Mouse (Mus musculus) CH12.LX (cell line): Measurements from ENCODE around the gene Coro7. TPM values are rescaled to one million over a fixed set of nuclear protein-coding genes. Genes with fewer than 3 reads are reported as not detected.

Source experiments
- DNase-seq: peaks from one replicate; pipeline ENCODE4 v3.0.0-alpha.2; 2013; ENCODE audit errors: extremely low read depth
- H3K27ac ChIP-seq: 2 replicates; pipeline ENCODE4 v1.5.1; 2012; ENCODE audit warnings: low read depth, mild to moderate bottlenecking, control low read depth, moderate library complexity; ENCODE audit not compliant: insufficient read depth
- H3K27me3 ChIP-seq: replicated peaks from 2 replicates; pipeline ENCODE3; 2012; ENCODE audit warnings: inconsistent platforms
- H3K36me3 ChIP-seq, 2 experiments: replicated peaks in 1 of 2; 2 replicates each; pipeline versions ENCODE3 to v1.6.1; 2012; ENCODE audit warnings: inconsistent platforms in 1 of 2, low read length in 1 of 2, mild to moderate bottlenecking in 1 of 2, mixed read lengths in 1 of 2, moderate library complexity in 1 of 2; ENCODE audit not compliant: control insufficient read depth in 1 of 2, insufficient read depth in 1 of 2
- H3K4me1 ChIP-seq, 2 experiments: 2 replicates each; pipeline ENCODE4 v1.6.1; 2012; ENCODE audit warnings: inconsistent platforms in 1 of 2, moderate library complexity in 1 of 2; ENCODE audit not compliant: insufficient read depth in 2 of 2, control insufficient read depth in 1 of 2
- H3K4me2 ChIP-seq: 2 replicates; pipeline ENCODE4 v1.6.1; 2012; ENCODE audit warnings: low read depth, mild to moderate bottlenecking, control low read depth; ENCODE audit not compliant: poor library complexity, insufficient read depth, severe bottlenecking
- H3K4me3 ChIP-seq, 3 experiments: fragments of 150-350 bp in 1 of 3; sonication (generic) in 1 of 3; replicated peaks in 1 of 3; 2 replicates each; pipeline versions ENCODE3 to v1.5.1; 2011 to 2012; ENCODE audit warnings: low read depth in 2 of 3, low read length in 2 of 3, mild to moderate bottlenecking in 2 of 3, moderate library complexity in 2 of 3, control low read depth in 1 of 3, improper control_type of control experiment in 1 of 3, inconsistent platforms in 1 of 3, mixed read lengths in 1 of 3; ENCODE audit not compliant: poor library complexity in 1 of 3
- H3K79me2 ChIP-seq: replicated peaks from 2 replicates; pipeline ENCODE4 v1.6.1; 2012; ENCODE audit warnings: mild to moderate bottlenecking, moderate library complexity; ENCODE audit not compliant: control insufficient read depth, poor library complexity, insufficient read depth, severe bottlenecking; ENCODE audit errors: extremely low read depth
- H3K9ac ChIP-seq: 2 replicates; pipeline ENCODE4 v1.6.1; 2012; ENCODE audit warnings: low read depth, mild to moderate bottlenecking, control low read depth, moderate library complexity; ENCODE audit not compliant: insufficient read depth
- H3K9me3 ChIP-seq: replicated peaks from 2 replicates; pipeline ENCODE3; 2012; ENCODE audit warnings: low read length, inconsistent platforms, mixed read lengths
- BHLHE40 ChIP-seq: IDR thresholded peaks from 2 replicates; pipeline ENCODE4 v1.6.1; 2011; ENCODE audit warnings: mild to moderate bottlenecking, low read depth, low read length, improper control_type of control experiment
- CHD1 ChIP-seq: IDR thresholded peaks from 2 replicates; pipeline ENCODE4 v1.6.1; 2012; ENCODE audit warnings: low read depth, low read length, improper control_type of control experiment, inconsistent platforms
- CHD2 ChIP-seq: IDR thresholded peaks from 2 replicates; pipeline ENCODE4 v1.6.1; 2011; ENCODE audit warnings: low read length, improper control_type of control experiment
- CTCF ChIP-seq, 2 experiments: IDR thresholded peaks in 1 of 2; conservative IDR thresholded peaks in 1 of 2; 2 replicates each; pipeline ENCODE4 v1.5.1; 2011 to 2012; ENCODE audit warnings: low read depth in 2 of 2, low read length in 2 of 2, improper control_type of control experiment in 1 of 2, inconsistent platforms in 1 of 2, mild to moderate bottlenecking in 1 of 2, moderate library complexity in 1 of 2
- E2F4 ChIP-seq: IDR thresholded peaks from 2 replicates; pipeline ENCODE4 v1.6.1; 2011; ENCODE audit warnings: low read depth, low read length, improper control_type of control experiment; ENCODE audit not compliant: insufficient replicate concordance
- ELF1 ChIP-seq: IDR thresholded peaks from 2 replicates; pipeline ENCODE4 v1.6.1; 2014; ENCODE audit warnings: low read depth, mild to moderate bottlenecking, inconsistent platforms, low read length, improper control_type of control experiment
- EP300 ChIP-seq: IDR thresholded peaks from 2 replicates; pipeline ENCODE4 v1.6.1; 2011; ENCODE audit warnings: low read length, improper control_type of control experiment
- ETS1 ChIP-seq: conservative IDR thresholded peaks from 2 replicates; pipeline ENCODE4 v1.6.1; 2012; ENCODE audit warnings: low read depth, mild to moderate bottlenecking, inconsistent platforms, low read length, improper control_type of control experiment, moderate library complexity
- GABPA ChIP-seq: IDR thresholded peaks from 2 replicates; pipeline ENCODE4 v1.6.1; 2012; ENCODE audit warnings: low read depth, low read length, improper control_type of control experiment, inconsistent platforms; ENCODE audit not compliant: insufficient replicate concordance
- IRF4 ChIP-seq: IDR thresholded peaks from 2 replicates; pipeline ENCODE4 v1.6.1; 2014; ENCODE audit warnings: low read depth, mild to moderate bottlenecking, inconsistent platforms, low read length, improper control_type of control experiment
- JUN ChIP-seq: IDR thresholded peaks from 2 replicates; pipeline ENCODE4 v1.6.1; 2011; ENCODE audit warnings: low read depth, mild to moderate bottlenecking, low read length, improper control_type of control experiment, moderate library complexity; ENCODE audit not compliant: insufficient read depth
- JUND ChIP-seq: conservative IDR thresholded peaks from 2 replicates; pipeline ENCODE4 v1.6.1; 2011; ENCODE audit warnings: low read depth, low read length, improper control_type of control experiment
- KAT2A ChIP-seq: IDR thresholded peaks from 2 replicates; pipeline ENCODE4 v1.6.1; 2012; ENCODE audit warnings: low read length, improper control_type of control experiment, inconsistent platforms; ENCODE audit not compliant: insufficient replicate concordance
- MAFK ChIP-seq: IDR thresholded peaks from 2 replicates; pipeline ENCODE4 v1.6.1; 2011; ENCODE audit warnings: low read length, improper control_type of control experiment; ENCODE audit not compliant: insufficient replicate concordance
- MAX ChIP-seq: IDR thresholded peaks from 2 replicates; pipeline ENCODE4 v1.6.1; 2011; ENCODE audit warnings: low read length, improper control_type of control experiment
- MAZ ChIP-seq: IDR thresholded peaks from 2 replicates; pipeline ENCODE4 v1.6.1; 2012; ENCODE audit warnings: low read depth, mild to moderate bottlenecking, inconsistent platforms, low read length, improper control_type of control experiment, moderate library complexity
- MEF2A ChIP-seq: IDR thresholded peaks from 2 replicates; pipeline ENCODE4 v1.6.1; 2014; ENCODE audit warnings: low read depth, mild to moderate bottlenecking, inconsistent platforms, low read length, improper control_type of control experiment, borderline replicate concordance
- MXI1 ChIP-seq: IDR thresholded peaks from 2 replicates; pipeline ENCODE4 v1.6.1; 2011; ENCODE audit warnings: mild to moderate bottlenecking, low read depth, low read length, improper control_type of control experiment
- MYC ChIP-seq: IDR thresholded peaks from 2 replicates; pipeline ENCODE4 v1.6.1; 2011; ENCODE audit warnings: low read depth, mild to moderate bottlenecking, improper control_type of control experiment, low read length
- NRF1 ChIP-seq: IDR thresholded peaks from 2 replicates; pipeline ENCODE4 v1.6.1; 2014; ENCODE audit warnings: low read depth, mild to moderate bottlenecking, inconsistent platforms, low read length, improper control_type of control experiment, moderate library complexity
- PAX5 ChIP-seq: IDR thresholded peaks from 2 replicates; pipeline ENCODE4 v1.6.1; 2012; ENCODE audit warnings: low read length, inconsistent platforms, mixed read lengths
- POLR2AphosphoS2 ChIP-seq: IDR thresholded peaks from 2 replicates; pipeline ENCODE4 v1.6.1; 2011; ENCODE audit warnings: low read depth, low read length, improper control_type of control experiment
- RCOR1 ChIP-seq: conservative IDR thresholded peaks from 2 replicates; pipeline ENCODE4 v1.6.1; 2012; ENCODE audit warnings: low read depth, mild to moderate bottlenecking, inconsistent platforms, low read length, improper control_type of control experiment
- SIN3A ChIP-seq: IDR thresholded peaks from 2 replicates; pipeline ENCODE4 v1.6.1; 2012; ENCODE audit warnings: low read length, improper control_type of control experiment, inconsistent platforms
- UBTF ChIP-seq: IDR thresholded peaks from 2 replicates; pipeline ENCODE4 v1.6.1; 2012; ENCODE audit warnings: low read depth, mild to moderate bottlenecking, inconsistent platforms, low read length, improper control_type of control experiment, moderate library complexity
- USF1 ChIP-seq: IDR thresholded peaks from 2 replicates; pipeline ENCODE4 v1.6.1; 2014; ENCODE audit warnings: low read depth, mild to moderate bottlenecking, inconsistent platforms, low read length, improper control_type of control experiment
- USF2 ChIP-seq: conservative IDR thresholded peaks from 2 replicates; pipeline ENCODE4 v1.6.1; 2011; ENCODE audit warnings: low read depth, low read length, improper control_type of control experiment
- ZKSCAN1 ChIP-seq: IDR thresholded peaks from 2 replicates; pipeline ENCODE4 v1.6.1; 2012; ENCODE audit warnings: low read depth, inconsistent platforms, low read length, improper control_type of control experiment, borderline replicate concordance
- ZMIZ1 ChIP-seq: IDR thresholded peaks from 2 replicates; pipeline ENCODE4 v1.6.1; 2012; ENCODE audit warnings: low read depth, mild to moderate bottlenecking, inconsistent platforms, low read length, improper control_type of control experiment
- ZNF384 ChIP-seq: IDR thresholded peaks from 2 replicates; pipeline ENCODE4 v1.6.1; 2012; ENCODE audit warnings: low read depth, low read length, improper control_type of control experiment, inconsistent platforms
- dilution Hi-C: fragments of 300-500 bp; cut with MboI; formaldehyde crosslinking; loops from 2 replicates; pipeline ENCODE4 v1.14.3; 2020; ENCODE audit warnings: low sequenced_read_pairs; ENCODE audit not compliant: extremely low pct_unique_long_range_greater_than_20kb, extremely low pct_ligation_motif_present
- in situ Hi-C: fragments of 300-500 bp; cut with MboI; formaldehyde crosslinking; loops from 3 replicates; pipeline ENCODE4 v1.14.3; 2019; ENCODE audit warnings: low sequenced_read_pairs, low pct_ligation_motif_present, low pct_unique_long_range_greater_than_20kb, mixed read lengths
- polyA plus RNA-seq: library from polyadenylated mRNA; unstranded; fragments of >175 nt; gene quantifications from 2 replicates; pipeline ENCODE4 v1.2.1, GENCODE M21; 2012; ENCODE audit warnings: low read depth; ENCODE audit not compliant: insufficient read length
- total RNA-seq, 2 experiments: library from RNA; depleted of rRNA; stranded (reverse); fragments of 300-350 nt in 1 of 2; fragments of >200 nt in 1 of 2; gene quantifications; 2 replicates each; pipeline ENCODE4 v1.2.3; 2012 to 2014

Gene Coro7
- total and polyA plus RNA-seq, 3 experiments = 5.7 to 40.2 (median 20.0) TPM

GRCm38 (mm10) chr16:4585642-4586530 lies 93.7 kb downstream of the Coro7 start:
- H3K36me3 ChIP-seq = no peaks in the 10 kb centered on the region
- no peaks in the 10 kb centered on the region for H3K79me2 ChIP-seq
- H3K9me3 ChIP-seq = no peaks in the 10 kb centered on the region
- in situ Hi-C loops = no loop called here
- peak overlapping the region; percentile 7; the same call in 1 of the 2 replicates for H3K27ac ChIP-seq
- peak overlapping the region; percentile 68 for H3K4me2 ChIP-seq
- DNase-seq = no peak
- dilution Hi-C loops = no loop called here
- H3K4me3 ChIP-seq = peak overlapping the region; percentile 54 to 58 (median 55)
- TF ChIP-seq EP300 (no peak), IRF4 (no peak), PAX5 (no peak), UBTF (no peak), MAX (no peak), USF2 (no peak), JUN (no peak), NRF1 (no peak), USF1 (no peak), ZMIZ1 (no peak), CHD2 (no peak), GABPA (no peak), KAT2A (no peak), RCOR1 (no peak), ELF1 (no peak), MAZ (no peak), POLR2AphosphoS2 (no peak), CTCF (conservative IDR thresholded peaks at IDR 0.05 in 1 of 2, IDR thresholded peaks at IDR 0.05 in 1 of 2; ENCODE audit: low read depth in 2 of 2, low read length in 2 of 2) (no peak), CHD1 (no peak)
- no peaks in the 10 kb centered on the region for H3K27me3 ChIP-seq
- H3K9ac ChIP-seq = peak overlapping the region; percentile 62
- peaks cover 20 to 43% of the 10 kb centered on the region in 2 experiments for H3K4me1 ChIP-seq

- H3K27me3 ChIP-seq = no peaks in the 10 kb centered on the region
- dilution Hi-C loops = no loop called here
- peaks cover 20 to 43% of the 10 kb centered on the region in 2 experiments for H3K4me1 ChIP-seq
- no peaks in the 10 kb centered on the region for H3K36me3 ChIP-seq
- no peaks in the 10 kb centered on the region for H3K9me3 ChIP-seq
- in situ Hi-C loops = no loop called here
- H3K4me2 ChIP-seq = peak overlapping the region; percentile 64
- no peak for DNase-seq
- H3K79me2 ChIP-seq = no peaks in the 10 kb centered on the region
- no peak overlapping the region for H3K4me3 ChIP-seq
- no peak overlapping the region for H3K27ac ChIP-seq
- H3K9ac ChIP-seq = peak overlapping the region; percentile 44
- TF ChIP-seq ELF1 (no peak), JUND (no peak), MAX (peak; percentile 73; the same call in 1 of the 2 replicates), MEF2A (no peak), MAFK (no peak), E2F4 (no peak), ETS1 (no peak; the same call in 1 of the 2 replicates), KAT2A (no peak), IRF4 (no peak; the same call in 1 of the 2 replicates), ZNF384 (peak; percentile 84), NRF1 (no peak), PAX5 (no peak), MXI1 (peak; percentile 66; the same call in 1 of the 2 replicates), MYC (no peak), ZKSCAN1 (no peak), BHLHE40 (peak; percentile 72), MAZ (no peak), EP300 (no peak), GABPA (no peak), SIN3A (no peak)
Observed at GRCm38 (mm10) chr16:4584438-4584837, 95.1 kb downstream of the Coro7 start.
